In genomic region chr8:8536626-8537025, GRCm38 (mm10) we compare ENCODE assay signal across 15 mouse cellular contexts.
"Had no signal": no experiment of that assay in that cellular context is flagged by ENCODE, and none has a peak within 500 bp of the region (broad histone marks: within the 10 kb centered on the region; RNA-seq: fewer than 3 reads in every experiment).

No protein-coding gene starts in this region.

- H3K9ac ChIP-seq: neural tube, embryonic 15.5 days; stomach, embryonic 15.5 days had no signal

- H3K9me3 ChIP-seq: neural tube, embryonic 15.5 days; stomach, embryonic 15.5 days had no signal

- H3K36me3 ChIP-seq: neural tube, embryonic 15.5 days; stomach, embryonic 15.5 days had no signal

- H3K27me3 ChIP-seq: neural tube, embryonic 15.5 days; stomach, embryonic 15.5 days had no signal

- H3K4me2 ChIP-seq: neural tube, embryonic 15.5 days; stomach, embryonic 15.5 days had no signal

- H3K4me3 ChIP-seq: neural tube, embryonic 15.5 days; stomach, embryonic 15.5 days had no signal

- DNase-seq: retina, postnatal 1 day; right cerebral cortex, adult 18-20 months; right cerebral cortex, postnatal 14 days; right cerebral cortex, postnatal 25 days; right cerebral cortex, postnatal 4 days; spleen, adult 18-20 months; thymus, adult 18-20 months; thymus, adult 2 months; thymus, postnatal 14 days; thymus, postnatal 25 days; thymus, postnatal 36 days; thymus, postnatal 4 days had no signal

- H3K27ac ChIP-seq: neural tube, embryonic 15.5 days; stomach, embryonic 15.5 days; stomach, postnatal 0 days had no signal

- H3K4me1 ChIP-seq: neural tube, embryonic 15.5 days; stomach, embryonic 15.5 days had no signal
